Mouse (Mus musculus) c-Kit-positive CD71-positive TER-119-positive erythroid progenitor cells, embryonic 14.5 days (primary cell): Measurements from ENCODE around the gene Gtf2f1.
"Not testable (repeated sequence)": the region's sequence is repeated elsewhere in the genome, so short reads cannot be mapped to it uniquely, and the experiment has no call there.

ENCODE experiments used
- DNase-seq: peaks from one replicate; pipeline ENCODE4 v3.0.0-alpha.2; 2013; ENCODE audit warnings: low spot score

The Gtf2f1 gene

DNA sequence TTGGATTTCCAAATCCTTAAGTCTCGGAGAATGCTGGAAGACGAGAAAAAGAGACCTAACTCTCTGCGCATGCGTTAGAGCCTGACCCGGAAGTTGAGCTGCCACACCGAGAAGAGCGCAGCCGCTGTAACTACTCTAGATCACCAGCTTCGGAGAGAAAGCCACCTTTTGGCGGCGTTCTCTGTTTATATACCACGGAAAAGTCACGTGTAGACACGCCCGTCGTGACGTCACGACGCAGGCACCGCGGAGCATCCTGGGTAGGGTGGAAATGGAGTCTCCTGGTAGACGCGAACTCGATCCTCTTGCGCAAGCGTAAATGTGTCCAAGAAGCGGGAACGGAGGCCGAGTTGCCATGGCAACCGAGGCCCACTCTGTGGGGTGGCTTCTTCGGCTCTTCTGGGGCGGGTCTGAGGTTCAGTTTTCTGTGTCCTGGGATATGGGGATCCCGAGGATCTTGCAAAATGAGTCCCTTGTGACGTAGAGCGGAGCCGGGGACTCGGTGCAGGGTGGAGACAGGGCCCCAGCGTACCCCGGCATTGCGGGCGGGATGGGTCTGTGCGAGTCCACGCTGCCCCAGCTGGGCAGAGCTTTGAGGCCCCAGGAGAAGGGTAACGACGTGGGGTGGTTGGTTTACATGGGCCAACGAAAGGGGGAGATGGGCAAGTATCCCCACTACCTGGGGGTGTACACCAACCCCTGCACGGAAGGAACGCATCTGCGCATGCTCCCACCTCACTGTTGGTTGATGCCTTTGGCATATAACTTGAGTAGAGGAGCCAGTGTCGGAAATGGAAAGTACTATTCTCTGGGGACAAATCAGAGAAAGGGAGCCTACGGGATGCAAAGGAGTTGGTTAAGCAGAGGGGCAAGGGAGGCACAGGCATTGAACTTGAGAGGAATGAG is at the start of gene Gtf2f1, which contains the start of gene Gm17949:
Gtf2f1 (minus strand) TSS at position 53 of the 906 bp plus-strand sequence.
Gm17949 (plus strand) TSS at position 234 of the 906 bp plus-strand sequence.
- DNase-seq: peak; percentile 98

DNA sequence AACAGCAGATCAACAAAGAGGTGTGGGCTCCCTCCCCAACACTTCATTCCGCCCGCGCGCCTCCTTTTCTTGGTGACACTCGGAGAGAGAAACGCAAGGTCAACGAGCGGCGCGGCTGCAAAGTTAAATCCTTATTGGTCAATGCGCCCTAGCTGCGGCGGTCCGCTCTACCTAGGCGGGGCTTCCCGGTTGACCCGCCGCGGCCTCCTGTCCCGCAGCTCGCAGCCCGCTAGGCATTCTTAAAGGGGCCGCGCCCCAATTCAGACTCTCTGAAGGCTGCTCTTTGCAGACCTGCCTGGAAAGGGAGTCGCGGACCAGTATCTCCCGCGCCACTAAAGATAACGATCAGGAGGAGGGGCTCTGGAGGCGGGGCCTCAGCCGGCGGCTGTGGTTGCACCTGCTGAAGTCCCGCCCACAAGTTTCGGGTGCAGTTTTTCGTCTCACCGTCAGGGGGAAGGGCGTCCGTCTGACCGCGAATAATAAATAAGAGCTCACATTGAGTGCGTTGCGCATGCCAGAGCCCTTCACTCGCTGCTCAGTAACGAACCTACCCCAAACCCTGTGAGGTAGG is 49.2 kb upstream of the Gtf2f1 start:
- DNase-seq: peak; percentile 94

DNA sequence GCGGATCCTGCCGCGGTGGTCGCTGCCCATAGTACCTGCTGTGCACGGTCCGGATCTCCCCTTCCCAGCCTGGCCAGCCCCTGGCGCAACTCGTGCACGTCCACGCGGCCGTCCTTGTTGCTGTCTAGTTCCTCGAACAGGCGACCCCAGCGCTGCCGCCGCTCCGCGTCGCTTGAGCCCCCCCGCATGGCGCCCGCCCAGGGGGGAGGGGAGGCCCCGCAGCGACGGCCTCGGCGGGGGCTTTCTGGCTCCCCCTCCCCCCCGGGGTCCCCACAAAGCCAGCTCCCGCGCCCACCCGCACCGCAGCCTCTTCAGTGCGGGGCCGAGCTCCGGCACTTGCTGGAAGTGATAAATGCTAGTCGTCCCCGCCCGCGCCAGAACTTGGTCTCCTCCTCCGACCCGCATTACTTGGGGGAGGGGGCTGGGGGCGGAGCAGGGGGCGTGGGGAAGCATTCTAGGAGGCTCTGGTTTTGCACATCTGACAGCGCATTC is 48.4 kb upstream of the Gtf2f1 start, which contains the start of gene Slc25a23:
Slc25a23 (minus strand) TSS at position 378 of the 492 bp plus-strand sequence.
- peak; percentile 21 for DNase-seq

DNA sequence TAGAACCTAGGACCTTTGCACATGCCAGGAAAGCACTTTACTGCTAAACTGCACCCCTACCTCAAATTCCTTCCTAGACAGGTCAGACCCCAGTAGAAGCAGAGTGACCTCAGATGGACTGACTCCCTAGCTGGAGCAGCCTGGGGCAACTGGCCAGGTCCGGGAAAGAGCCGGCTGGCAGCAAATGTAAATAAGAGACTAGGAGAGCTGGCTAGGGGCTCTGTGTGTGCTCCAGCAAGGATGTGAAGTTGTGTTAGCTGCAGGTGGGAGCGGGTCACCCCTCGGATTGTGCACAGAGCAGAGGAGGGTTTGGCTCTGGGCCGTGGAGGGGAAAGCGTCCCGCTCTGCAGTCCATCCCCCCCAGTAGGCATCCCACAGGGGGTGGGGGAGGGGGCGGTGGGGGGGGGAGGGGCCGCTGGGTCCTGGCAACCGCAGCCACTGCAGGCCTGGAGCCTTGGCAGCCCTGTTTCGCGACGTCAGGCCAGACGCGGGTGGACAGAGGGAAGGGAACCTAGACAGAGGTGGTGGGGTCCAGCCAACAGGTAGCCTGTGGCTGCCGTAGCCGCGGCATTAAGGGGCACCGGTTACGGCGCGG is 47.9 kb upstream of the Gtf2f1 start, which contains the start of gene Crb3:
Crb3 (plus strand) TSS at position 215 of the 595 bp plus-strand sequence.
- DNase-seq: no peak

DNA sequence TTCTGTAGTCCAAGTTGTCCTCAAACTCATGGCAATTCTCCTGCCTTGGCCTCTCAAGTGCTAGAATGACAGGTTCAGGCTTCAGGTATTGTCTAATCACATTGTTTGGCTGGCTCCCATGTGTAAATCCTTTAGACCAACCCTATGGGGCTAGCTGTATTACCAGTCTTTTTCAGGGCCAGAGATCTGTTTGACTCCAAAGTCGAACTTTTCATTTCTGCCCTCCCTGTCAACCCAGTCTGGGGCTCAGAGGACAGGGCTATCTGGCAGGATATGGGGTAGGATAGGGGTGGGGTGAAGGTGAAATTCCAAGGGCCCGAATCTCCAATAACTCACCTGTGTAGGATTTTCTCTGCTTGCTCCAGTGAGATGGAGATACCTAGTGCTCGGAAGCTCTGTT is 45.2 kb upstream of the Gtf2f1 start:
- no peak for DNase-seq

DNA sequence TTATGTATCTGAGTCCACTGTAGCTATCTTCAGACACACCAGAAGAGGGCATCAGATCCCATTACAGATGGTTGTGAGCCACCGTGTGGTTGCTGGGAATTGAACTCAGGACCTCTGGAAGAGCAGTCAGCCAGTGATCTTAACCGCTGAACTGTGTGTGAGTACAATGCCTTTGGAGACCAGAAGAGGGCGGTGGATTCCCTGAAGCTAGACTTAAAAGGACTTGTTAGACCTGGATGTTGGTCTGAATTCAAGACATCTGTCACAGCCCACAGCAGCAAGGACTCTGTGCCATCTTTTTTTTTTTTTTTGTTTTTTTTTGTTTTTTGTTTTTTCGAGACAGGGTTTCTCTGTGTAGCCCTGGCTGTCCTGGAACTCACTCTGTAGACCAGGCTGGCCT is 40.6 kb upstream of the Gtf2f1 start:
- not testable (repeated sequence) for DNase-seq

DNA sequence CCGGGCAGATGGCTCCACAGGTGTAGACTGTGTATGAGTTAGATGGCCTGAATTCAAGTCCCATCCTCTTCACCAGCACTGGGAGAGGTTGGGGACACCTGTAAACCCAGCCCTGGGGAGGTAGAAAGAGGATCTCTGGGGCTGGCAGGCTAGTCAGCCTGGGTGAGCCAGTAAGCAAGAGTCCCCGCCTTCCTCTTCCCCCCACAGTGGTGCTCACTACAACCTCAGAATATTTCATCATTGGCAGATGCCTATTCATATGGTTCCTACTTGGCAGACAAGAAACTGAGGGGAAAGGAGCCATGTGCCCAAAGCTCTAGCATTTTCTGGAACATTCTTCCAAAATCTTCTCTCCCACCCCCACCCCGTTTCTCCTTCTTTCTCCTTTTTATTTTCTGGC is 37.7 kb upstream of the Gtf2f1 start:
- no peak for DNase-seq

DNA sequence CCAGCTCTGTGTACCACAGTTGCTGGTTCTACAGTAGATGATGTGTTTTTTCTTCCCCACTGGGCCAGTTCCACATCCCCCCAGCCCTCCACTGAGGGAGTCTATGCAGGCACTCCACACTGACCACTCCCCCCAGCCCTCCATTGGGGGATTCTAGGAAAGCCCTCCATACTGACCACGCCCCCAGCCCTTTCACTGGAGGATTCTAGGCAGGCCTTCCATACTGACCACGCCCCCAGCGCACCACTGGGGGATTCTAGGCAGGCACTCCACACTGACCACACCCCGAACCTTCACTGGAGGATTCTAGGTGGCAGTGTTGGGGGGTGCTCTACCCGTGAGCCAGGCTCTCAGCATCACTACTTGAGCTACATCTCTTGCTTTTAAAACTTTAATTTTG is 36.3 kb upstream of the Gtf2f1 start:
- DNase-seq: no peak

DNA sequence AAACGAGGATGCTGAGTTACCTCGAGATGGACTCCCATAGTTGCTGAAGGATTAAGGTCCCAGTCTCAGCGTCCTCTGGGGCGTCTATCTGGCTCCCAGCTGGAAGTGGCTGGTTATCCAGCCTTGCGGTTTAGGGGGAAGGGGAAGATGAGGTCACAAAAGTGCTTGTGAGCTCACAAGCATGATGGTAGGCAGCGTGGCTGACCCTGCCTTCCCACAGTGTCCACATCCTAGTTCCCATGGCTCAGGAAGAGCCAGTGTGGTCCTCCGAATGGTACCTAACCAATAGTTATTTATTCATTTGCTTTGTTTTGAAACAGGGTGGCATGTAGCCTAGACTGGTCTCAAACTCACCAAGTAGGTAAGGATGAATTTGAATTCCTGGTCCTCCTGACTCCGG is 30.5 kb upstream of the Gtf2f1 start, which contains the start of gene Slc25a41:
Slc25a41 (minus strand) TSS at position 101 of the 400 bp plus-strand sequence.
- DNase-seq: no peak

DNA sequence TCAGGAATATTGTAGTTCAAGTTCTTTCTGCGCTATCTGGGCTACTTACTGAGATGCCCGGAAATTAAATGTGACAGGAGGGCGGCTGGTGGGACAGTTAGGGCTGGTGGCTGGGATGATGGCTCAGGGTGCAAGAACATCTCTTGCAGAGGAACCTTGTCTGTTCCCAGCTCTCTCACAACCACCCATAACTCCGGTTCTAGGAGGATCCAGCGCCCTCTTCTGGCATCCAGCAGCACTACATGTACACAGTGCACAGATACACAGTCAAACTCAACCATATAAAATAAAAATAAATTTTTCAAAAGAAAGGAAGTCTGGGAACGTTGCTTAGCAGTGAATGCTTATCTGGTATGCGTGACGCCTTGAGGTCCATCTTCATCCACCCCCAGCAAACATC is 27.9 kb upstream of the Gtf2f1 start:
- DNase-seq: no peak

DNA sequence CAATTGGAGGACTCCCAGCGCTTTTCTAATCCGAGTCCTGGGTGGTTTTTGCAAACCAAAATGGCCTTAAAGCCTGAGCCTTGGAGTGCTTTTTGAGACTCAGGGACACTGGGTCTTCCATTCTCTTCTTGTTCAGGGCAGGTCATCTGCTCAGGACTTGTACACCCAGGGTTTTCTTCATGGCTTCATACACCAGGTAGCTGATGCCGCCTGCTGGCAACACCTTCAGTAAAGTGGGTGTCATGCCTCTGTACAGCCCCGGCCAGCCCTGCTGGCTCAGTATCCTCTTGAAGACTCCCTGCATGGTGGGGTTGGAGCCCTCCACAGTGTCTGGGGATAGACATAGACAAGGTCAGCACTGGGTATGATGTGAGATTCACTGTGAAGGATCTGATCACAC is 21.8 kb upstream of the Gtf2f1 start:
- DNase-seq: no peak

DNA sequence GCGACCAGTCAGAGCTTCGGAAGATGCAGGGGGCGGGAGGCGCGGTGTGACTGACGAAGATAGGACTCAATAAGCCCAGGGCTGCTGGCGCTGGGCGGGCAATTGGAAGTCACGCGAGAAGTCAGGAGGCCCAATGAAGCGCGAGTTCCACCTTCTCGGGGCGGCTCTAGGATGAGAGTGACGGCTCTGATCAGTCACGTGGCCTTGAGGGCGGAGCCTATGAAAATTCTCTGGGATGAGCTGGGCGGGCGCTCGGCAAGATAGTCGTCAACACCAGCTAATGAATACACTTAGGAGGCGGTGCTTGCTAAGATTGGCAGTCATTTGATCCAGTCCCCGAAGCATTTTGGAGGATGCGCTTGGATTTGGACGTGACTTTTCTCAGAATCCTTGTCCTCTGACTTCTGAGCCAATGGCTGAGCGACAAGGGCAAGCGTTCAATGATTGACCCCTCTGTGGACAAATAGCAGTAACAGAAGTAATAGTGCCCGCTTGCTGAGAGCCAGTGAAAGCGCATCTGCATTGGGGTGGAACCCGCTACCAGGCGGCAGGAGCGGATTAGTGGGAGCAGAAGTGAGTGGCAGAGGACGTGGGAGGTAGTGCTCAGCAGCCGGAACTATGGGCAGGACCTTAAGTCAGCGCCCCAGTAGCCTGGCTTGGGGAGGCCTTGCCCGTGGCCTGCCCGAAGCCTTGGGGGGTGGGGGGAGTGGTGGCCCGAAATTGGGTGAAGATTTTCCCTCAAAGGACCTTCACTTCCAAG is 20.8 kb upstream of the Gtf2f1 start:
- peak; percentile 100 for DNase-seq

DNA sequence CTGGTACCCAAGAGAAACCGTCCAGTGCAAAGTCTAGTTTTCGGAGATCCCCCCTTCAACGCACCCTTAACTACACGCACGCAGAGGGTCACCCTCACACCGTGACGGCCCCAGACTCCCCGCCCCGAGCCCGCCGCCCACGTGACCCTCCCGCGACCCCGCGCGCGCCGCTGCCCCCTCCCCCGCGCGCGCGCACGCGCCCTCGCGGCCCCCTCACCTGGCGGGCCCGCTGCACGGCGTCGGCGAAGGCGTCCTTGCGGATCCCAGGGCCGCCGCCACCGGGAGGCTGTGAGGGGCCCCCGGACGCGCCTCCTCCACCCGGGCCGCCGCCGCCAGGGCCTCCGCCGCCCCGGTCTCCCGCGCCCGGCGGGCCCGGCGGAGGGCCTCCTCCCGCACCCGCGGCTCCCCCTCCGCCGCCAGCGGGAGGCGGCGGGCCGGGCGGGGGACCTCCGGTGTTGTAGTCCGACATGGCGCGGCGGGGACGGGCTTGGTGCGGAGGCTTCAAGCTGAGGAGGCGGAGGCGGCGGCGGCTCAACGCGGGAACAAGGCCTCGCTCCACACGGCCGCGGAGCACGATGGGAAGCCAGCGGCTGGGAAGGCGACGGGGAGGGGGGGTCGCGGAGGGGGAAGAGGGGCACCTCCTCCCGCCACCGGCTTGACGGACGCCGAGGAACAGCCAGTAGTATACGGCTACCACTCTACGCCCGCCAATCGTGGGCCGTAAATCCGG is 20.0 kb upstream of the Gtf2f1 start, which contains the start of gene Khsrp:
Khsrp (minus strand) TSS at position 592 of the 730 bp plus-strand sequence.
- no peak for DNase-seq

DNA sequence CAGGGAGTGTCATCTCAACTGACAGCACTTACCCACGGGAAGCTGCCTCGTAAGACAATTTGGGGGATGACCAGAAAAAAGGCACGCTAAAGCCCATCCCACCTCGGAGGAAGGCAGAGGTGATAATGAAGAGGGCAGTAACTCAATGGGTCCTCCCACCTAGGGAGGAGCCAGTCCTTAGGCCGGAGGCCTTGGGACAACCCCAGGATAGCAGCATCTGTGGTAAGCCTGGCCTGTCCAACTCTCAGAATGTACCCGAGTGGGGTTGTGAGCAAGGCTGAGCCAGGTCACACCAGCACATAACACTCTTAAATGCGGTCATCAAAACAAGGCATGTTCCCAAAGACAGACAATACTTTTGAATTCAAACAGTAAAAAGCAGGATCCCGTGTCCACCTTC is 18.6 kb upstream of the Gtf2f1 start:
- DNase-seq: peak; percentile 65

DNA sequence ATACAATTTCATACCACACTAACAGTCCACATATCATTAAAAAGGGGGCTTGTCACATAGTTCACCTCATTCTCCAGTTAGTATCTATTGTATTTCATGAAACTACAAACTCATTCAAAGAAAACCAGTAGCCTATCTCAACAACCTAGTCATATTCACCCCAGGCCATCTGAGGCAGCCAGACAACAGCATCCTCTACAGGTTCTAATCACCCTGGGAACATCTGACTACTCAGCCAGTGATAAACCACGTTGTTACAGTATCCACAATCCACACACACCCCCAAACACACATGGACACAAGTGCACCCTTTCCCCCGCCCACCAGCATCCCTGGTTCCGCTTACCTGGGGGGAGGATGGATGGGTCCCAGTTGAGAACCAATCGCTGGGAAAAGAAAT is 16.4 kb upstream of the Gtf2f1 start:
- peak; percentile 46 for DNase-seq

DNA sequence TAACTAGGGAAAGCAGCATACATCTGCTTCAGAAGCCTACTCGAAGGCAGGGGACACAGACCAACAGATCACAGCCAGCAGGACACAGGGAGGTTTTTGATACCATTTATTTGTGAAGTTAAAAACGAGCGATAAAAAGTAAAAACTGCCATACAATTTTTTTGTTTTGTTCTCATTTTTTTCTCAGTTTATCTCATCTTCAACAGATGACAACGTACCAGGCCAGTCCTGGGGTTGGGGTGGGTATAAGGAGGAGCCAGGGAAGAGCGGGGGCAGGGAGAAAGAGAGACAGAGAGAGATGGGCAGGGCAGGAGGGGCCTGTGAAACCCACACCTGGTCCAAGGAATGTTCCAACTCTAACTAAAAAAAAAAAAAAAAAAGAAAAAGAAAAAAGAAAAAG is 9.9 kb upstream of the Gtf2f1 start:
- DNase-seq: no peak

DNA sequence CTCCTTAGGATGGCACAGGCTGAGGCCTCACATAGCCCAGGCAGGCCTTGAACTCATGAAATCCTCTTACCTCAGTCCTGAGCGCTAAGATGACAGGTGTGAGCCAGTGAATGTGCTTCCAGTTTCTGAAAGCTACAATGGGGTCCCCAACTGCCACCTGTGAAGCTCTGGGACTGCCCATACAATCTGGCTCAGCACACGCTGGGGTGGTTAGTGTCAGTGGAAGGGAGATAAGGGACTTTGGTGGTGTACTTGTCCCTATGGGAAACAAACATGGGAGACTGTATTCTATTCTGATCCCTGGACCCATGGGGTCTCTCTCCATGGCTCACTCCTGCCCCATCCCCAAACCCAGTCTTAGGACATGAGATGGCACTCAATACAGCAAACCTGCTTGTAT is 8.6 kb upstream of the Gtf2f1 start:
- peak; percentile 74 for DNase-seq

DNA sequence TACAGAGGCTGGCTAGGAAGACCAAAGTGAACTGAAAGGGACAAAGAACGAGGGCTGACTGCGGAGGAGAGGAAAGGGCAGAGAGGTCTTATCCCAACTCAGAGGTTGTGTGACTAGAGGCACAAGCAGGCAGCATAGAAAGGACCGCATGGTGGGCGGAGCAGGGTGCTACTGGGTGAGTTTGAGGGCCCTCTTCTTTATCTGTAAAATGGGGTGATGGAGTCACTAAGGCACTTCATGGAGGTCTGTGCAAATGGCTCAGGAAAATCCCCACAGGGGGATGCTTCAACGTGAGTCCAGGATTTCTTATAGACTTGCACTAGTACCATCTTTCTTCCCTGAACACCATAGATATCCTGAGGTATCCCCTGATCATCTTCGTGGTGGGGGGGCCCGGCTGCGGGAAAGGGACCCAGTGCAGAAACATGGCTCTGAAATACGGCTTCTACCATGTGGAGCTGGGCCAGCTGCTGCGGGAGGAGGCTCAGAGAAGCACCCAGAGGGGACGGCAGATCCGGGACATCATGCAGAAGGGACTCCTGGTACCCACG is 1.2 kb upstream of the Gtf2f1 start:
- peak; percentile 42 for DNase-seq

DNA sequence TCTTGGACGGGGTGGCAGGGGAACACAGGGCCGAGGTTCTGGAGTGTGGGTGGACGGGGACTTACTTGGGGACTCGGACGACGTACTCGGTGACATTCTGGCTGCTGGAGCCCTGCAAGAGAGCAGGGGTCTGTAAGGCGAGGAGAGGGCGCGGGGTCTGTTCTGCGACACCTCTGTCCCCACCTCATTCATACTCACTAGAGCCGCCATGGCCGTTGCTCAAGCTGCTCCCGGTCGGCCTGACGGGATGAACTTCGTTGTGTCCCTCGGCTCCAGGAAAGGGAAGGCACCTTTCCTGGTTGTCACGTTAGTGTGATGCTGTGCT is 215 bp downstream of the Gtf2f1 start:
- no peak for DNase-seq

DNA sequence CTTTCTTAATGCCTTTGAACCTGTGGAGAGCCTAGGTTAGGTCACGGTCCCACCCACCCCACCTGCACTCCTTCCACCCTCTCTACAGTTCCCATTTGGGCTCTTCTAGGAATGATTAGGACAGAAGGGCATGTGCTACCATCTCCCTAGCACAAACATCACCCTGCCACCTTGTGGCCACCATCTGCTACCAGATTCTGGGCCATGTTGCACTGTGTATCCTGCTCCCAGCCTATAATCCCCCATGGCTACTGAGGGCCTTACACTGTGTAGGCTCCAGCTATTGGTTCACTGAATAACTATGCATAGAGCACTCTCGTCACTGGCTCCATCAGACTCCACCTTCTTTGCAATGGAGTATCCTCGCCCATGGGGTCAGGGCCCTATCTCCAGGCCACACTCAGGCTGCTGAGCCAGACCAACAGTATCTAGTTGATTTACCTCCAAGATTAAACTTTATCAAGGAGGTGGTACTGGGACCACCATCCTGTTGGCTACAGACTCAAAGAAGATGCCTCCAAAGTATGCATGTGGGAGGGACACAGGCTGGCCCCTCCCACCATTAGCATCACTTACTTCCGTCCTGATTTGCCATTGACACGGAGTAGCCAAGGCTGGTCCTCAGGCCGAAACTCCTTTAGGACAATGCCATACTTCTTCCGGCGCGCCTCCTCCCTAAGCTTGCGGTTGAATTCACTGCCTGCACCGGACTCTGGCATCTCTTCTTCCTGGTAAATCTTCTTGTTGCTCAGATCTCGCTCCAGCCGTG is 3.8 kb downstream of the Gtf2f1 start:
- no peak for DNase-seq
